Mouse (Mus musculus) R1 (cell line): ENCODE measurements around the gene Lamtor3.
"Not testable (repeated sequence)": the region's sequence is repeated elsewhere in the genome, so short reads cannot be mapped to it uniquely, and the experiment has no call there.

Source experiments
- DNase-seq: peaks from one replicate; pipeline ENCODE4 v3.0.0-alpha.2; 2018; ENCODE audit warnings: low read depth, low spot score

Lamtor3 gene

GRCm38 (mm10) chr3:137961736-137962385 lies 43.6 kb downstream of the Lamtor3 start:
- no peak for DNase-seq

DNA sequence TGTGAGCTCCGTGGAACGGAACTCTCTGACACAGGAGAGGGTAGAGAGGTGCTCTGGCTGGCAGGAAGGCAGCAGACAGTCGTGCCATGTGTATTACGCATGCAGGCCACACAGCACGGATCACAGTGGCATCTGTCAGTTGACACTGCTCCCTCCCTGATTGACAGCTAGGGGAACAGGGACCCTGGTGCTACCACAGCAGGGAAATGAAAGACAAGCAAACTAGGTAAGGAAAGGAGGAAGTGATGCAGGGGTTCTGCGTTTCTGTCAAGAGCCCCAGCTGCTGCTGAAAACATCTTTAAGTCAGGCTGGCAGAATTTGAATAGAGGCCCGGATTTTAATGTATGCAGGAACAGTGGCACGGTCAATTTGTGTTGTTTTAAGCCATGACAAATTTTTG lies 45.2 kb downstream of the Lamtor3 start:
- DNase-seq: no peak

GRCm38 (mm10) chr3:137964014-137964413 lies 45.7 kb downstream of the Lamtor3 start:
- DNase-seq: not testable (repeated sequence)

DNA sequence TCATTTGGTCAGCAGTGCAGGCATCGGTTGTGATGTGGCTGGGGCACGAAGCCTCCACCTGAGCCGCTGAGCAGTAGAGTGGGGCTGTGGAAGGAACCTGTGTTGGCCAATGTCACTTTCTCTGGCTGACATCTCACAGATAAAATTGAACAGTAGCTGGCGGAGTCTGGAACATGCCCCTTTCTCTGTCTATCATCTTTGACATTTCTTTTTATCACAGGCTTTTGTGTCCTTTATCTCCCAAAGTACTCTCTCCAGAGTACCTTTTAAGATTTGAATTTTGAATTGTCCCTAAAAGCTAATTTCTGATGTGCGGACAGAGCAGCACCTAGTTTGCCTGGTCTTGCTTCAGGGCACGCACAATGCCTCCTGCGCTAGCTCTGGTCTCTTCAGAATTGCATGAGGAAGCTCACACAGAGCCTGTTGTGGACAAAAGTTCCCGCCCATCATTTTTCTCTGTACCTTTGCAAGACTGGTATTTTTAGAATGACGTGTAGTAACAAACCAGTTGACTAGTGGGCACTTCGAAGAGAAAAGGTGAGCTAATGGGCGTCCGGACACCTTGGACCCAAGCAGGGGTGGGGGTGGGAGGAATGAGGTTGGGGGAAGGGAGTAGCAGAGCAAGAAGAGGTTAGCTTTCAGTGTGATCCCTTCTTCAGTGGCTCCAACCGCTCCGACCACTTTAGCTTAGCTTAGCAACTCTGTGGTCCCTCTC lies 50.0 kb downstream of the Lamtor3 start:
- DNase-seq: no peak

- no peak for DNase-seq
Observed at GRCm38 (mm10) chr3:137968820-137969486, 50.6 kb downstream of the Lamtor3 start.

GRCm38 (mm10) chr3:137969951-137970350 lies 51.6 kb downstream of the Lamtor3 start:
- DNase-seq: peak; percentile 88

GRCm38 (mm10) chr3:137972224-137972623 lies 53.9 kb downstream of the Lamtor3 start:
- no peak for DNase-seq

DNA sequence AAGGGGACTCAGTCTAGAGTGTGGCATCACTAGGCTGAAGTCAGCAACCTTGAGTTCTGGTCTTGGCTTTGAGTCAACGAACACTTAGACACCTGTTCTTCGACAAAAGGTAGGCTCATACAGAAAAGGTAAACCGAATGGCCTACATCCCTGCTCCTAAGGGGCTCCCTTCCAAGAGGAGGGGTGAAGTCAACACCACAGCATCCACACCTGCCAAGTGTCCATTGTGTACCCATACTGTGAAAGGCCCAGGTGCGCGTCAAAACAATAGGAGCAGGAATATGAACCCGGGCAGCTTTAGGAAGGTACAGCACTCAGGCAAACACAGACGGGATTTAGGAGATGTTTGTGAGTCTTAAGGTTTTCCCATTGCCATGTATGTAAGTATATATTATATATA lies 54.7 kb downstream of the Lamtor3 start:
- no peak for DNase-seq

DNA sequence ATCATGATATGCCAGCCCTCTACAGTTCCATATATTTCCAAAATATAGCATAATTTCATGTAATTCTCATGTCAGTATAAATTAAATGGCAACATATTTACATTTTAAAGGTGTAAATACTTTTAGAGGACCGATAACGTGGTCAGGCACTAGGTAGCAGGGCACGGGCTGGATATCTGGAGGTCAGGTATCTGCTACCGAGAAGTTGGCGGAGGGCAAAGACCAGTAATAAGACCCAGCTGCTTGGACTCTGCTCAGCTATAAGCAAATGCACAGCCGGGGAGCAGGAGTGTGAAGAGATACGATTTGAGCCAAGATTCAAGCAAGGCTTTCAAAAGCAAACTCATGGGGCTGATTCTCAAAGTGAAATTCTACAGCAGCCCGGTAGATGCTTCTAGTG lies 56.0 kb downstream of the Lamtor3 start:
- no peak for DNase-seq

- DNase-seq: no peak
Observed at GRCm38 (mm10) chr3:137975435-137975834, 57.1 kb downstream of the Lamtor3 start.

- DNase-seq: peak; percentile 70
Observed at GRCm38 (mm10) chr3:137975856-137976423, 57.6 kb downstream of the Lamtor3 start.

- peak; percentile 99 for DNase-seq
Observed at GRCm38 (mm10) chr3:137976943-137977628, 58.8 kb downstream of the Lamtor3 start.

- no peak for DNase-seq
Observed at GRCm38 (mm10) chr3:137977629-137978041, 59.3 kb downstream of the Lamtor3 start.

DNA sequence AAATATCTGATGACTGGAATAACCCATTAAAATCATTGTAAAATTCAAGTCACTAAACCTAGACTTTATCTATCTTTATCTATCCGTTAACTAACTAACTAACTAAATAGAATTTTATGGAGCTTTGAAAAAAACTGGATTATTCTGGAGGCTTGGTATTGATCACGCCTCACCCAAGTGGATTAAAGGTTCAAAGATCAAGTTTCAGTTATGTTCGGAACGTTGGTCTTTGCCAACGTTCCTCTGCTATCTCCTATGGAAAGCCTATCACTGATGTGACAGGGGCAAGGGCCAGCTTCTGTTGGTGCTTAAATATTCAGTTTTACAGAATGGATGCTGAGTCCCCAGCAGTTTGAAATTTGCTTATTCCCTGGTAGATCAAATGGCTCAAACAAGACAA lies 59.9 kb downstream of the Lamtor3 start:
- DNase-seq: no peak
